Mouse (Mus musculus) embryonic facial prominence, embryonic 12.5 days (tissue): ENCODE measurements at regions not wholly inside any gene's neighbourhood (a gene's known extent, or its start where the extent isn't known, plus 50 kb on each side); places are given as distances from the start of the nearest gene placed in this dataset.

Experiments used
- ATAC-seq: fragments of 200-750 bp; cut with Nextera tagmentation; 2 replicates; pipeline ENCODE4 v1.8.0; 2017; ENCODE audit not compliant: insufficient number of reproducible peaks, insufficient read depth, low FRiP score, low TSS enrichment
- H3K27ac ChIP-seq: fragments of 300-500 bp; sonication (generic); 2 replicates; pipeline ENCODE4 v1.5.1; 2016; ENCODE audit warnings: mild to moderate bottlenecking
- H3K27me3 ChIP-seq: fragments of 300-500 bp; sonication (generic); 2 replicates; pipeline ENCODE4 v1.6.1; 2016; ENCODE audit warnings: mild to moderate bottlenecking, moderate library complexity
- H3K36me3 ChIP-seq: fragments of 300-500 bp; sonication (generic); 2 replicates; pipeline ENCODE4 v1.6.1; 2016; ENCODE audit warnings: mild to moderate bottlenecking
- H3K4me1 ChIP-seq: fragments of 300-500 bp; sonication (generic); 2 replicates; pipeline ENCODE4 v1.6.1; 2016
- H3K4me2 ChIP-seq: fragments of 300-500 bp; sonication (generic); replicated peaks from 2 replicates; pipeline ENCODE4 v1.6.1; 2016; ENCODE audit warnings: mild to moderate bottlenecking, moderate library complexity
- H3K4me3 ChIP-seq: fragments of 300-500 bp; sonication (generic); 2 replicates; pipeline ENCODE4 v1.5.1; 2016; ENCODE audit warnings: mild to moderate bottlenecking
- H3K9ac ChIP-seq: fragments of 300-500 bp; sonication (generic); 2 replicates; pipeline ENCODE4 v1.6.1; 2016; ENCODE audit warnings: mild to moderate bottlenecking, moderate library complexity
- H3K9me3 ChIP-seq: fragments of 300-500 bp; sonication (generic); 2 replicates; pipeline ENCODE4 v1.6.1; 2016; ENCODE audit warnings: mild to moderate bottlenecking, moderate library complexity
- WGBS: fragments of 180-500 bp; shearing (Covaris S2); methylation state at CpG from one replicate; pipeline ENCODE4 v1.1.7; 2016; 5-methylcytosine and 5-hydroxymethylcytosine counted together

DNA sequence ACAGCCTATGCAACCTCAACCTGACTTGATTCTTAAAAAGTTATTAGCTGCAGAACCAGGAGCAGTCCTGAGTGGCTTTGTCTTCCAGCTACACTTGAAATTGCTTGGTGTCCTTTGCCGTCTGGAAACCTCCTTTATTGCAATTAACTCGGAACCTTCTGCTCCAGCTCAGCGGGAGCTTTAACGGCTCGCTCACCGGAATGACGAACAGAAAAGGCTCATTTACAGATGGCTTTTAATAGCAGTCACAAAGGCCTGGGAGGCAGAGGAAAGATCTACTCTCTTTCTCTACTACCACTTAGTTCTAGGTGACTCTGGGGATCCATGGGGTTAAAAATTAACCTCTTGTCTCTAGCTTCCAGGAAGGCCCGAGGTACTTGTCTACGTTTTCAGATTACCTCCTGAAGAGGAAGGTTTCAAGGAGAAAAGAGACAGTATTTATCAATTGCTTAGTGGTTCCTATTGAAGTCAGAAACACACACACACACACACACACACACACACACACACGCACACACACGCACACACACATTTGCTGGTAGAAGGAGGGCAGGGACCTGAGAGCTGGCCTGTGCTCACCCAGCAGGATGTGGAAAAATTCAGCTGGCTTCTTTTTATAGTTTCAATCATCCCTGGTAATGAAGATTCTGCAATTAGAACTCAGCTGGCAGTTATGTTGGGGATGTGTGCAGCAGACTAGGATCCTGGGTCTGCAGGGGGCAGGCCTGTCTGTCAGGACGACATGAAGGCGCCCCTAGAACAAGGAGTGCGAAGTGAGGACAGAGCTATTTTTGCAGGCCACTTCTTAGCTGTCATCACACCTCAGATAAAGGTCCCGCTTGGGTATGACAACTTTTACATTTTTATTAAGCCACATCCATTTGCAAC, 62.4 kb upstream of the Man1a2 start:
- Histone ChIP-seq H3K27me3 (no peaks in the 10 kb centered on the region), H3K27ac (no peak overlapping the region), H3K9ac (no peak overlapping the region), H3K4me1 (no peaks in the 10 kb centered on the region), H3K9me3 (no peaks in the 10 kb centered on the region), H3K4me3 (no peak overlapping the region), H3K36me3 (no peaks in the 10 kb centered on the region), H3K4me2 (no peak overlapping the region)
- WGBS: 60% methylated on average over 15 of the region's 15 CpGs
- ATAC-seq: no peak

- no peaks in the 10 kb centered on the region for H3K36me3 ChIP-seq
- ATAC-seq: no peak
- H3K27me3 ChIP-seq: no peaks in the 10 kb centered on the region
- no peak overlapping the region for H3K4me2 ChIP-seq
- no peak overlapping the region for H3K27ac ChIP-seq
- H3K9me3 ChIP-seq: no peaks in the 10 kb centered on the region
- no peak overlapping the region for H3K9ac ChIP-seq
- no peaks in the 10 kb centered on the region for H3K4me1 ChIP-seq
- no peak overlapping the region for H3K4me3 ChIP-seq
- WGBS: 89% methylated on average over 7 of the region's 7 CpGs
Observed at GRCm38 (mm10) chr3:100737660-100738059, 52.4 kb upstream of the Man1a2 start.

DNA sequence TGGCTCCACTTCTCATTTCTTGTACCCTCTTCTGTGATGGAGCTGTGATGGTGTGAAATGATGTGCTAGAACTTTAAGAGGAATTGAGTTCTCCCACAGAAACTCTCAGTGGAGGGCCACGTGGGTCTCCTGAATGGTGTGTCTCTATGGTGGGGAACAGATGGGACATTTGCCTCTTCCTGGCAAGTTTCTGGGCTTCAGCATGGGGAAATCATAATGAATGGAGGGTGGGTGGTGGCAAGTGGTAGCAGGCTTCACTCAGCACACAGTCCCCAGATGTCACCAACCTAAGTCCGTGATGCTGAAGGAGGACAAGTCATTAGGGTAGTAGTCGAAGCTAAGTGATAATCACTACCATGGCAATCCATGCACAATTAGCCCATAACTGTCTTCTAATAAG, 51.2 kb upstream of the Man1a2 start:
- no peak overlapping the region for H3K27ac ChIP-seq
- no peaks in the 10 kb centered on the region for H3K9me3 ChIP-seq
- no peaks in the 10 kb centered on the region for H3K27me3 ChIP-seq
- H3K9ac ChIP-seq: no peak overlapping the region
- 79% methylated on average over 3 of the region's 3 CpGs for WGBS
- ATAC-seq: no peak
- no peak overlapping the region for H3K4me3 ChIP-seq
- H3K4me2 ChIP-seq: no peak overlapping the region
- H3K36me3 ChIP-seq: no peaks in the 10 kb centered on the region
- no peaks in the 10 kb centered on the region for H3K4me1 ChIP-seq
